Mouse (Mus musculus) ES-Bruce4 (cell line): ENCODE measurements around the gene Igbp1. TPM values are rescaled to one million over a fixed set of nuclear protein-coding genes. Genes with fewer than 3 reads are reported as not detected.

Experiments used
- H3K27ac ChIP-seq: 2 replicates; pipeline ENCODE4 v1.5.1; 2012; ENCODE audit warnings: low read length, inconsistent platforms; ENCODE audit not compliant: insufficient read depth
- H3K27me3 ChIP-seq: 2 replicates; pipeline ENCODE4 v1.6.1; 2012; ENCODE audit warnings: mild to moderate bottlenecking, low read length, inconsistent platforms; ENCODE audit not compliant: control insufficient read depth, poor library complexity, insufficient read depth, severe bottlenecking
- H3K36me3 ChIP-seq: 2 replicates; pipeline ENCODE4 v1.6.1; 2012; ENCODE audit warnings: inconsistent platforms, mild to moderate bottlenecking, low read length, moderate library complexity; ENCODE audit not compliant: control insufficient read depth, poor library complexity, insufficient read depth, severe bottlenecking
- H3K4me1 ChIP-seq: one replicate; pipeline ENCODE4 v1.8.1; 2011; ENCODE audit warnings: low read length; ENCODE audit not compliant: control insufficient read depth, insufficient read depth
- H3K4me3 ChIP-seq: 2 replicates; pipeline ENCODE4 v1.5.1; 2011; ENCODE audit warnings: low read depth, mild to moderate bottlenecking, low read length
- H3K9ac ChIP-seq: 2 replicates; pipeline ENCODE4 v1.6.1; 2012; ENCODE audit warnings: low read depth, mild to moderate bottlenecking, inconsistent platforms; ENCODE audit not compliant: poor library complexity, severe bottlenecking
- H3K9me3 ChIP-seq: replicated peaks from 2 replicates; pipeline ENCODE4 v1.6.1; 2012; ENCODE audit warnings: mild to moderate bottlenecking, low read length, inconsistent platforms; ENCODE audit not compliant: control insufficient read depth, poor library complexity, insufficient read depth, severe bottlenecking
- CTCF ChIP-seq: IDR thresholded peaks from one replicate; pipeline ENCODE4 v1.8.1; 2011; ENCODE audit warnings: low read depth, low read length
- EP300 ChIP-seq: IDR thresholded peaks from 2 replicates; pipeline ENCODE4 v1.6.1; 2011; ENCODE audit warnings: low read depth, low read length; ENCODE audit not compliant: insufficient read depth
- POLR2A ChIP-seq: IDR thresholded peaks from one replicate; pipeline ENCODE4 v1.8.1; 2011; ENCODE audit warnings: low read length; ENCODE audit not compliant: insufficient read depth
- polyA plus RNA-seq: library from polyadenylated mRNA; stranded (reverse); fragments of >200 nt; gene quantifications from 2 replicates; pipeline ENCODE4 v1.2.4, GENCODE M21; 2011; ENCODE audit warnings: low read depth; ENCODE audit not compliant: missing spikeins, insufficient read depth, insufficient read length

The Igbp1 gene
- polyA plus RNA-seq, 1 experiment = 82.6 TPM

- Histone ChIP-seq H3K27me3 (no peaks in the 10 kb centered on the region), H3K4me3 (no peak overlapping the region)
These were observed 24.4 kb downstream of the Igbp1 start for GRCm38 (mm10) chrX:100518532-100518931.

GRCm38 (mm10) chrX:100524471-100524870 is 30.4 kb downstream of the Igbp1 start, which contains the start of gene Dgat2l6:
Dgat2l6 (plus strand) TSS chrX:100524838.
- H3K9ac ChIP-seq = no peak within 1 kb of the TSS
- H3K27ac ChIP-seq = no peak within 1 kb of the TSS
- no peak within 1 kb of the TSS for H3K4me3 ChIP-seq
- no peaks in the 10 kb centered on the region for H3K36me3 ChIP-seq
- TF ChIP-seq EP300 = no peak
- TF ChIP-seq POLR2A = no peak
- TF ChIP-seq CTCF = no peak
- no peaks in the 10 kb centered on the region for H3K9me3 ChIP-seq
- no peaks in the 10 kb centered on the region for H3K4me1 ChIP-seq
- no peaks in the 10 kb centered on the region for H3K27me3 ChIP-seq

More at GRCm38 (mm10) chrX:100518532-100518931, 24.4 kb downstream of the Igbp1 start:
- Histone ChIP-seq H3K4me1 (no peaks in the 10 kb centered on the region), H3K9me3 (no peaks in the 10 kb centered on the region), H3K36me3 (peaks cover 3% of the 10 kb centered on the region; the same call in 1 of the 2 replicates), H3K27ac (no peak overlapping the region), H3K9ac (no peak overlapping the region)
- no peak for TF ChIP-seq CTCF
- TF ChIP-seq POLR2A = no peak
- TF ChIP-seq EP300 = no peak

DNA sequence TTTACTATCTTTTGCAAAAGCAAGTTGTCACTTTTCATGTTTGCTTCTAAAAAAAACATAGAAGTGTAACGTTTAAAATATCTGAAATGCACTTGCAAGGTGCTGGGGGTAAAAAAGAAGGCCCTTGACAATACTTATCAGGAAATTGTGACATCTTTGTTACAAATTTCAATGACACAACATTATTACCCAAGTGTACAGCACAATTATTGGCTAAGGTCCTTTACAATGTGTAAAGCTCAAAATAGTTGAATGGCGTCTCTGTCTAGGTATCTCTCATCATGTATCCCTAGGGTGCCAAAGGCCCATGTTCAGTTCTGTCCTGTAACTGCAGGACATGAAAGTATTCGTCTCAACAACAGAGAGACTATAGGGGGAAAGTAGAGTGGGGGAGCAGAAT is 61.9 kb downstream of the Igbp1 start:
- Histone ChIP-seq H3K4me1 (no peaks in the 10 kb centered on the region), H3K27me3 (no peaks in the 10 kb centered on the region)

DNA sequence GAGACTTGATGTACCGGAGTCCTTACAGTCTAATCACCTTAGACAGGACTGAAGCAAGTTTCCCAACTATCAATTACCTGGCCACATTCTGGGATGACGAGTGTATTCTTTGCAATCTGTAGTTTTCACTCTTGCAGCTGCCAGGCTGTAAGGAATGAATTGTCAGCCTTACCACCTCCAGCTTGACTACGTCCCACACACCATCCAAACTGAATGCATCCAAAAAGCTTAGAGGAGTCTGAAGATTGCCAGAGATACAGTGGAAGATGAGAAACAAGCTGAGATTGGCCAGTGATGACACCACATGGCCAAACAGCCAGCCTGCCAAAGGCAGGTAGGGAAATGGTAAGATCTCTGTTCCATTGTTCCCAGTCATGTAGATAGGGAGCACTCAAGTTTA is 71.6 kb downstream of the Igbp1 start:
- TF ChIP-seq EP300 (no peak), CTCF (no peak), POLR2A (no peak)
- H3K4me3 ChIP-seq = no peak overlapping the region
- H3K27ac ChIP-seq = no peak overlapping the region
- no peak overlapping the region for H3K9ac ChIP-seq
- H3K9me3 ChIP-seq = no peaks in the 10 kb centered on the region
- no peaks in the 10 kb centered on the region for H3K4me1 ChIP-seq
- H3K27me3 ChIP-seq = no peaks in the 10 kb centered on the region
- H3K36me3 ChIP-seq = no peaks in the 10 kb centered on the region

More for the DNA sequence above, 61.9 kb downstream of the Igbp1 start:
- Histone ChIP-seq H3K9me3 (no peaks in the 10 kb centered on the region), H3K36me3 (no peaks in the 10 kb centered on the region), H3K9ac (no peak overlapping the region), H3K27ac (no peak overlapping the region), H3K4me3 (no peak overlapping the region)
- TF ChIP-seq EP300 = no peak

Other genes starting within 250 kb of the Igbp1 start
- 0.70 and 1.3 TPM in 2 replicates for gene Otud6a, start 65.3 kb upstream of the Igbp1 start, polyA plus RNA-seq
- gene Awat2, start 51.6 kb upstream of the Igbp1 start, polyA plus RNA-seq = 0.41 and 0.72 TPM in 2 replicates
- gene Dgat2l6, start 30.5 kb downstream of the Igbp1 start, polyA plus RNA-seq = not detected in 2 replicates
- not detected in 2 replicates for gene Awat1, start 78.0 kb downstream of the Igbp1 start, polyA plus RNA-seq
- 1.1 and 1.6 TPM in 2 replicates for gene P2ry4, start 100.6 kb downstream of the Igbp1 start, polyA plus RNA-seq
- gene Arr3, start 111.2 kb downstream of the Igbp1 start, polyA plus RNA-seq = not detected in 2 replicates
- 47.6 and 54.7 TPM in 2 replicates for gene Kif4, start 131.4 kb downstream of the Igbp1 start, polyA plus RNA-seq
- 59.2 and 63.7 TPM in 2 replicates for gene Pdzd11, start 132.3 kb downstream of the Igbp1 start, polyA plus RNA-seq
- gene Gdpd2, start 235.6 kb downstream of the Igbp1 start, polyA plus RNA-seq = not detected in 2 replicates